Mouse (Mus musculus) forebrain, embryonic 15.5 days (tissue): Measurements from ENCODE around the gene Nptxr. TPM values are rescaled to one million over a fixed set of nuclear protein-coding genes. Genes with fewer than 3 reads are reported as not detected.
A peak's percentile ranks its signal among the peaks of the same experiment; 100 is the strongest.

ENCODE experiments used
- ATAC-seq: fragments of 200-750 bp; cut with Nextera tagmentation; replicated peaks from 2 replicates; pipeline ENCODE4 v1.8.0; 2017; ENCODE audit warnings: mild to moderate bottlenecking, moderate TSS enrichment, moderate library complexity
- H3K27ac ChIP-seq: fragments of 300-500 bp; sonication (generic); replicated peaks from 2 replicates; pipeline ENCODE4 v1.5.1; 2015; ENCODE audit warnings: mild to moderate bottlenecking, inconsistent platforms
- H3K27me3 ChIP-seq: fragments of 300-500 bp; sonication (generic); 2 replicates; pipeline ENCODE4 v1.6.1; 2015; ENCODE audit warnings: inconsistent platforms
- H3K36me3 ChIP-seq: fragments of 300-500 bp; sonication (generic); 2 replicates; pipeline ENCODE4 v1.6.1; 2015; ENCODE audit warnings: mild to moderate bottlenecking, inconsistent platforms
- H3K4me1 ChIP-seq: fragments of 300-500 bp; sonication (generic); 2 replicates; pipeline ENCODE4 v1.6.1; 2015; ENCODE audit warnings: inconsistent platforms
- H3K4me2 ChIP-seq: fragments of 300-500 bp; sonication (generic); replicated peaks from 2 replicates; pipeline ENCODE4 v1.6.1; 2015; ENCODE audit warnings: mild to moderate bottlenecking, inconsistent platforms
- H3K4me3 ChIP-seq: fragments of 300-500 bp; sonication (generic); 2 replicates; pipeline ENCODE4 v1.5.1; 2015; ENCODE audit warnings: mild to moderate bottlenecking, inconsistent platforms
- H3K9ac ChIP-seq: fragments of 300-500 bp; sonication (generic); replicated peaks from 2 replicates; pipeline ENCODE4 v1.6.1; 2015; ENCODE audit warnings: mild to moderate bottlenecking, inconsistent platforms
- H3K9me3 ChIP-seq: fragments of 300-500 bp; sonication (generic); 2 replicates; pipeline ENCODE4 v1.6.1; 2016; ENCODE audit warnings: inconsistent platforms
- WGBS: fragments of 180-500 bp; shearing (Covaris S2); methylation state at CpG from one replicate; pipeline ENCODE4 v1.1.7; 2015; ENCODE audit warnings: mixed read lengths; 5-methylcytosine and 5-hydroxymethylcytosine counted together
- polyA plus RNA-seq: library from polyadenylated mRNA; unstranded; fragments of >200 nt; fragmentation: Nextera tagmentation; extraction: Ambion mirVana; gene quantifications from 2 replicates; pipeline ENCODE4 v1.2.1, GENCODE M21; 2015

Nptxr gene
- polyA plus RNA-seq, 1 experiment from 2014 or later: 19.5 TPM

- H3K27ac ChIP-seq: no peak overlapping the region
- H3K4me3 ChIP-seq: no peak overlapping the region
- no peak for ATAC-seq
- H3K27me3 ChIP-seq: no peaks in the 10 kb centered on the region
- 76% methylated on average over 5 of the region's 5 CpGs for WGBS
- peaks cover 19% of the 10 kb centered on the region for H3K36me3 ChIP-seq
- no peaks in the 10 kb centered on the region for H3K9me3 ChIP-seq
- H3K9ac ChIP-seq: no peak overlapping the region
- H3K4me2 ChIP-seq: no peak overlapping the region
- peaks cover 75% of the 10 kb centered on the region for H3K4me1 ChIP-seq
Measured at GRCm38 (mm10) chr15:79829431-79829830, 24.9 kb upstream of the Nptxr start.

DNA sequence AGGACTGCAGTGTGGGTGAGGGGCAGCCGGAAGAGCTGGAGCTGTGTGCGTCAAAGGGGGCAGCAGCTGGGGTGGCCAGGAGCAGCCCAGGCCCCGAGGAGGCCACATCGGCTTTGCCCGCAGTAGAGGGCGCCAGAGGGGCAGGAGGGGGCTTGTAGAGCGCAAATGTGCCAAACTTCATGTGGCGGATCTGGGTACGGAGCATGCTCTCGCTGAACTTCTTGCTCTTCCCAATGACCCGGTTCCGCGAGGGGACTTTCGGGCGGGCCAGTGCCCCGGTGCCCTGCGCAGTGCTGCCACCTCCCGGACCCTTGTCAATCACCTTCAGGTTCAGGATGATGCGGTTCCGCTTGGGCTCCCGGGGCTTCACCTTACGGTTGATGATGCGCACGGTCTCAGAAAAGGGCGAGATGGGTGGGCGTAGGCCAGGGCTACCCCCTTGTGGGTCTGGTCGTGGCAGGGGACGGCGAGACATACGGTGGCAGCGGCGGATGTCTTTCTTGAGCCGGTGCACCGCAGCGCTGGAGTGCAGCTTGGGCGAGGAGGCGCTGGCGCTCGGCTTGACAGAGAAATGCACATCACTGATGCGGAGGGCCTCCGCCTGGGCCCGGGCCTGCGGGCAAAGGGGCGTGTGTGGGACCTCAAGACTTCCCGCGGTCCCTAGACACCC, 23.9 kb upstream of the Nptxr start:
- WGBS: 72% methylated on average over 46 of the region's 46 CpGs
- H3K27ac ChIP-seq: no peak overlapping the region
- peaks cover 19% of the 10 kb centered on the region for H3K36me3 ChIP-seq
- H3K4me3 ChIP-seq: no peak overlapping the region
- peaks cover 75% of the 10 kb centered on the region for H3K4me1 ChIP-seq
- H3K4me2 ChIP-seq: no peak overlapping the region
- no peaks in the 10 kb centered on the region for H3K9me3 ChIP-seq
- no peaks in the 10 kb centered on the region for H3K27me3 ChIP-seq
- no peak overlapping the region for H3K9ac ChIP-seq
- no peak for ATAC-seq

DNA sequence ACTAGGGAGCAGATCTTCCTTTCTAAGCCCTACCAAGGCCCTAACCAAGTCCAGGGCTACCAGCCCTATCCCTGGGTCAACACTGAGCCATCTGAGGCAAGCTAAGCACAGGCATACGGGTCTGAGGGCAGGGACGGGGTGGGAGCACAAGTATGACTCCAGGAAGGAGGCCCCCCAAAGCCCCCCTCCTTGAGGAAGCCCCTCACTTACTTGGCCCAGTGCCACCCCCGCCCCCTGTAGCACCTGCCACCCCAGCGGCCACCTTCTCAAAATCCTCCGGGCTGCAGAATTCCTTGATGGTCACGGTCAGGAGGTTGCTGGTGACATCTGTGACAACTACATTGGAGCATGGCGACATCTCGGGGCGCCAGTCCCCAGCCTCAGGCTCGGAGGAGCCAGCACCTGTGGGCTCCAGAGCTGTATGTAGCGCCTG, 23.2 kb upstream of the Nptxr start:
- H3K27me3 ChIP-seq: no peaks in the 10 kb centered on the region
- H3K9ac ChIP-seq: no peak overlapping the region
- no peak overlapping the region for H3K27ac ChIP-seq
- H3K4me1 ChIP-seq: peaks cover 69% of the 10 kb centered on the region
- H3K4me3 ChIP-seq: no peak overlapping the region
- H3K36me3 ChIP-seq: peaks cover 19% of the 10 kb centered on the region
- H3K9me3 ChIP-seq: no peaks in the 10 kb centered on the region
- no peak overlapping the region for H3K4me2 ChIP-seq
- no peak for ATAC-seq
- WGBS: 89% methylated on average over 11 of the region's 11 CpGs

DNA sequence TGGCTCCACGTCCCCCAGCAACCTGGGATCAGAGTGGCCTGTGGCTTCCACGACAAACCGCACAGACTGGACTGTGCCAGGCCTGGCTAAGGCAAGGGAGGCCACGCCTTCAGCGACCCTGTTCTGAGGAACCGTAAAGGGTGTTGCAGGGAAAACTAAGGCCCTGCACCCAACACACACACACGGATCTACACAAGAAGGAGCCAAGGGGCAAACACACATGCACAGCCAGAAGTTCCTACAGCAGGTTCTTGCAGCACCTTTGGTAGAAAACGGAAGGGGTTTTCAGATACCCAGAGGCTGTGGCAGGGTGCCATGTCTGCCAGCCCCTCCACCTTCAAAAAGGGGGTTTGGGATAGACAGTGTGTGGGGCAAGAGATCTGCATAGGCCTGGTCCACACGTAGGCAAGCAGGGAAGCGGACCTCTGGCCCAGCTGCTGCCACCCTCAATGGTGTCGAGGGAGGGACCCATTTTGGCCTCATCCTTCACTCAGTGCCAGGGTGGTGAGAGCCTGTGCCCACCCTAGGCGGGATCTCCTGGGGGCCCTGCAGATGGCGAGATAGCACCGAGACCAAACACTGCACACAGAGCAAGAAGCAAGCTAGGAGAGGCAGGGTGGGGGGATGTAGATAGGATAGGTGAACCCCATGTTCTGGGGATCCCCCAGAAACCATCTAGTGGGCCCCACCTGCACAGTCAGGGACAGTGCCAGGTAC, 22.7 kb upstream of the Nptxr start:
- H3K4me2 ChIP-seq: no peak overlapping the region
- H3K36me3 ChIP-seq: peaks cover 19% of the 10 kb centered on the region
- no peak for ATAC-seq
- peaks cover 68% of the 10 kb centered on the region for H3K4me1 ChIP-seq
- no peak overlapping the region for H3K9ac ChIP-seq
- WGBS: 83% methylated on average over 14 of the region's 14 CpGs
- H3K4me3 ChIP-seq: no peak overlapping the region
- H3K27ac ChIP-seq: no peak overlapping the region
- no peaks in the 10 kb centered on the region for H3K9me3 ChIP-seq
- no peaks in the 10 kb centered on the region for H3K27me3 ChIP-seq

GRCm38 (mm10) chr15:79826221-79826935, 21.8 kb upstream of the Nptxr start:
- 90% methylated on average over 9 of the region's 9 CpGs for WGBS
- Histone ChIP-seq H3K9ac (0 out of 2 replicates have a peak overlapping the region, but pooled peaks have one; percentile 22), H3K9me3 (no peaks in the 10 kb centered on the region), H3K4me2 (no peak overlapping the region), H3K4me1 (peaks cover 61% of the 10 kb centered on the region), H3K36me3 (peaks cover 15% of the 10 kb centered on the region), H3K27ac (no peak overlapping the region), H3K4me3 (no peak overlapping the region), H3K27me3 (no peaks in the 10 kb centered on the region)
- ATAC-seq: no peak

DNA sequence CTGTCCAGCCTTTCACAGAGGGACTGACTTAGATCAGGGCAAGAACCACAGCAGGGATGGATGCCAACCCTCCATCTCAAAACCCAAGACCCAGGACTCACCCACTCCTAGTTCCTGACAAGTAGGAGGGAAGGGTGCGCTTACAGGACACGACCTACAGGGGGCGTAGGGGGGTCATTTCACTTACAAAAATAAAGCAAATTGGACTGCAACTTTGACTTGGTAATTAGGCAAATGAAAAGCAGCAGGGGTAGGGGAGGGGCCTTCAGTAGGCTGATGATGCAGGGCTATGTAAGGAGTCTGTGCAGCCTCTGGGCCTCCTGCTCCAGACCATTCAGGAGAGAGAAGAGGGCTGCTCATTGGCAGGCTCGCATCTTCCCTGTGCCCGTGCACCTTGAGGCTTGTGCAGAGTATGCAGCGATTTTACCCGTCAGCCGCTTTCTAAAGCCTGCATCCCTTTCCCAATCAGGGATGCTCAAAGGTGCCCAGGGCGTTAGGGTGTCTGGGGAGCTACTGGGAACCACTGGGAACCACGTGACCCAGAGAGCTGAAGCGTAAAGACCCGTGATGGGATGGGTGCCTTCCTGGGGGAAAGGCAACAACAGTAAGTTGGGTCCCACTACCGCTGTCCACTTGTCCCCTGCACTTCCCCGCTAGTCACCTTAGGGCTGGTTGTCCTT, 20.7 kb upstream of the Nptxr start:
- no peak overlapping the region for H3K9ac ChIP-seq
- 51% methylated on average over 14 of the region's 14 CpGs for WGBS
- no peaks in the 10 kb centered on the region for H3K27me3 ChIP-seq
- H3K27ac ChIP-seq: peak overlapping the region; percentile 38
- no peak overlapping the region for H3K4me2 ChIP-seq
- H3K9me3 ChIP-seq: no peaks in the 10 kb centered on the region
- peaks cover 53% of the 10 kb centered on the region for H3K4me1 ChIP-seq
- H3K36me3 ChIP-seq: peaks cover 15% of the 10 kb centered on the region
- no peak overlapping the region for H3K4me3 ChIP-seq
- no peak; the same call in 1 of the 2 replicates for ATAC-seq

DNA sequence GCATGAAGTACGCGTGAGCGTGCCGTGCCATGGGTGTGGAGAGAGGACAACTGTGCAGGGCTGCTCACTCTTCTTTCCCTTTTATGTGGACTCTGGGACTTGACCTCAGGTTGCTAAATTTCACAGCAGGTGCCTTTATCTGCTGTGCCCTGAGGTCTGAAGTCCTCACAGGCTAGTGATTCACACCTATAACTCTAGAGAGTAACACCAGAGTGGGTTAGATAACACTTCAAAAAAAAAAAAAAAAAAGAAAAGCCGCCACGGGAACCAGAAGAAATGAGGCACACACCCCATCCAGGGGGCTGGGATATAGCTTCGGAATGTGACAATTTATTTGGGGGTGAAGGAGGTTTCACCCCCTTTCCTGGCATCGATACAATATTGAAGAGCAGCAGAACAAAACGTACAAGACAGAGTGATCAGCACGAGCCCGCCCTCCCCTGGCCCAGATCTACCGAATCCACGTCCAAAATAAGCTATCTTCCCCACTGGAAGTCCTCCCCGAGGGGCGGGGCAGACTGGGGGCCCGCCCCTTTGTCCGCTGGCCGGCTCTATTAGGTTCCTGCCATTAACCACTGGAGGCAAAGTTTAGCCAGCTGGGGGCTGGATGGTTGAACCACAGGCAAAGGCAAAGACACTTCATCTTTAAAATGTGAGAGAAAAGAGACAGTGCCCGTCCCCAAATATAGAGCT, 19.2 kb upstream of the Nptxr start:
- 73% methylated on average over 19 of the region's 19 CpGs for WGBS
- H3K27ac ChIP-seq: no peak overlapping the region
- no peak overlapping the region for H3K4me3 ChIP-seq
- H3K4me2 ChIP-seq: no peak overlapping the region
- H3K4me1 ChIP-seq: peaks cover 45% of the 10 kb centered on the region
- H3K36me3 ChIP-seq: peaks cover 15% of the 10 kb centered on the region
- no peak for ATAC-seq
- no peaks in the 10 kb centered on the region for H3K27me3 ChIP-seq
- H3K9ac ChIP-seq: no peak overlapping the region
- H3K9me3 ChIP-seq: no peaks in the 10 kb centered on the region

- Histone ChIP-seq H3K27ac (no peak overlapping the region), H3K9me3 (no peaks in the 10 kb centered on the region), H3K27me3 (no peaks in the 10 kb centered on the region), H3K9ac (no peak overlapping the region), H3K4me2 (no peak overlapping the region), H3K4me3 (no peak overlapping the region), H3K4me1 (peaks cover 33% of the 10 kb centered on the region), H3K36me3 (peaks cover 3% of the 10 kb centered on the region; the same call in 1 of the 2 replicates)
- 76% methylated on average over 13 of the region's 13 CpGs for WGBS
- ATAC-seq: no peak
Measured at GRCm38 (mm10) chr15:79822265-79823199, 18.0 kb upstream of the Nptxr start.

- Histone ChIP-seq H3K4me3 (no peak overlapping the region), H3K4me1 (peaks cover 6% of the 10 kb centered on the region; the same call in 1 of the 2 replicates), H3K9me3 (no peaks in the 10 kb centered on the region), H3K27ac (no peak overlapping the region), H3K36me3 (no peaks in the 10 kb centered on the region), H3K4me2 (no peak overlapping the region), H3K27me3 (no peaks in the 10 kb centered on the region), H3K9ac (no peak overlapping the region)
- WGBS: 92% methylated on average over 4 of the region's 4 CpGs
- ATAC-seq: no peak
Measured at GRCm38 (mm10) chr15:79818325-79818724, 13.8 kb upstream of the Nptxr start.

DNA sequence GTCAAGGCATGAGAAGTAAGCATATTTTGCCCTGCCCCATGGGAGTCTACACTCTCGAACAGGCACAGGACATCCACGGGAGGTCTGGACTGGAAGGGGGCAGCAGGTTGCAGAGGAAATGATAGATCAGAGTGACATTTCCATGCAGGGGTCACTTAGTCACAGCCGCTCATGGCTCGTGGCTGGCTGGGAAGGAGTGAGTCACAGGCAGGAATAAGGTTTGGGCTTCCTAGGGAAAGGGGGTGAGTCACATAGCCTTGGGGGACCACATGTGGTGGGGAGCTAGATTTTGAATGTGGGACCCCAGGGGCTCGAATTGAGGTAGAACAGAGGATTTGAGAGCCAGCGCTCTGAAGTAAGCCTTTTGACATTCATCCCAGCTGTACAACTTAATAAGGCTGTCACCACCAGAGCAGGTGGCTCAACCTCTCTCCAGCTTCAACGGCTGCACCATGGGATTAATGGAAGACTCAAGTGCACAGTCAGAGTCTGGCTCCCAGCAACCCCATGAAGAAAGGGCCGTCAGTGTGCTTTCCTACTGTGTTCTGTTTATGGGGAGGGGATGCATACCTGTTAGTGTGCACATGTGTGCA, 9.2 kb upstream of the Nptxr start:
- no peak overlapping the region for H3K4me3 ChIP-seq
- no peak overlapping the region for H3K27ac ChIP-seq
- no peaks in the 10 kb centered on the region for H3K27me3 ChIP-seq
- H3K4me1 ChIP-seq: no peaks in the 10 kb centered on the region
- 56% methylated on average over 8 of the region's 8 CpGs for WGBS
- H3K9me3 ChIP-seq: no peaks in the 10 kb centered on the region
- H3K4me2 ChIP-seq: no peak overlapping the region
- no peak overlapping the region for H3K9ac ChIP-seq
- ATAC-seq: no peak
- H3K36me3 ChIP-seq: no peaks in the 10 kb centered on the region
